Mouse (Mus musculus) kidney, adult 9 months (tissue): ENCODE results near the gene Ttyh3.

Source experiments
- DNase-seq: peaks from one replicate; pipeline ENCODE4 v3.0.0; 2022

Gene Ttyh3

DNA sequence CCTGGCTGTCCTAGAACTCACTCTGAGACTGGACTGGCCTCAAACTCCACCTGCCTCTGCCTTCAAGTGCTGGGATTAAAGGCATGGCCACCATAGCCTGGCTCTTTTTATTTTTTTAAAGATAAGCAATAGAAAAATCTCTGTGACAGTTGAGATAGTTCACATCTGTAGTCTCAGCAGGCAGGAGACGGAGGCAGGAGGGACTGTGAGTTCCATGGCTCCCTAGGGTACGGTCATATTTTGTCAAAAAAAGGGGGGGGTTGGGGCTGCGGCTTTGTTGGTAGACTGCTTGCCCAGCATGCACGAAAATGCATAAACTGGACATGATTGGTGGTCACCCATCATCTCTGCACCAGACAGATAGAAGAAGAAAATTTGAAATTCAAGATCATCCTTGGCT lies 77.6 kb downstream of the Ttyh3 start:
- no peak for DNase-seq
